Mouse (Mus musculus) small intestine, adult 2 months (tissue): Measurements from ENCODE around the gene Fbxw4.

Experiments
- CTCF ChIP-seq: fragments of 200-500 bp; IDR thresholded peaks from 2 replicates; pipeline ENCODE4 v1.5.1; 2012; ENCODE audit warnings: low read depth, mild to moderate bottlenecking, control low read depth, inconsistent platforms, low read length, moderate library complexity, mixed read lengths; ENCODE audit not compliant: insufficient replicate concordance, insufficient read length; ENCODE audit errors: extremely low read depth
- POLR2A ChIP-seq: fragments of 200-500 bp; IDR thresholded peaks from 2 replicates; pipeline ENCODE4 v1.6.1; 2012; ENCODE audit warnings: low read depth, mild to moderate bottlenecking, control low read depth, inconsistent platforms, low read length, moderate library complexity

- no peak for TF ChIP-seq CTCF
- TF ChIP-seq POLR2A: no peak
Measured at GRCm38 (mm10) chr19:45529294-45529693, 130.8 kb downstream of the Fbxw4 start.
